Mouse (Mus musculus) spleen, postnatal 14 days (tissue): ENCODE results near the gene Prkx.

Source experiments
- DNase-seq, 2 experiments: peaks; one replicate each; pipeline ENCODE4 v3.0.0; 2021 to 2022; ENCODE audit warnings: low spot score in 2 of 2

The Prkx gene

GRCm38 (mm10) chrX:77796238-77796835 is at the start of gene Prkx:
TSS of gene Prkx (minus strand) at chrX:77796278.
- DNase-seq, result peak in 1 of 2 experiments; percentile 5

GRCm38 (mm10) chrX:77812031-77812430 is 16.0 kb upstream of the Prkx start:
- no peak for DNase-seq

GRCm38 (mm10) chrX:77810608-77811206 is 14.6 kb upstream of the Prkx start:
- peak in 1 of 2 experiments; percentile 41 for DNase-seq

- DNase-seq, result peak in 1 of 2 experiments; percentile 22
Observed at GRCm38 (mm10) chrX:77808602-77809001, 12.5 kb upstream of the Prkx start.

GRCm38 (mm10) chrX:77802293-77802692 is 6.2 kb upstream of the Prkx start:
- no peak for DNase-seq

- DNase-seq, result no peak
Observed at GRCm38 (mm10) chrX:77801543-77801942, 5.5 kb upstream of the Prkx start.

- no peak for DNase-seq
Observed at GRCm38 (mm10) chrX:77799554-77799953, 3.5 kb upstream of the Prkx start.

GRCm38 (mm10) chrX:77797801-77798200 is 1.7 kb upstream of the Prkx start:
- DNase-seq, result no peak

- DNase-seq, result no peak
Observed at GRCm38 (mm10) chrX:77796916-77797315, 838 bp upstream of the Prkx start.

GRCm38 (mm10) chrX:77795858-77796174 is 262 bp downstream of the Prkx start:
- peak; percentile 67 to 73 for DNase-seq

GRCm38 (mm10) chrX:77794962-77795857 is 868 bp downstream of the Prkx start:
- DNase-seq, result no peak

- no peak for DNase-seq
Observed at GRCm38 (mm10) chrX:77788675-77789074, 7.4 kb downstream of the Prkx start.

- DNase-seq, result no peak
Observed at GRCm38 (mm10) chrX:77786354-77786753, 9.7 kb downstream of the Prkx start.

GRCm38 (mm10) chrX:77777822-77778221 is 18.3 kb downstream of the Prkx start:
- DNase-seq, result no peak

- DNase-seq, result no peak
Observed at GRCm38 (mm10) chrX:77765153-77765552, 30.9 kb downstream of the Prkx start.

- DNase-seq, result no peak
Observed at GRCm38 (mm10) chrX:77744260-77744659, 51.8 kb downstream of the Prkx start.

- DNase-seq, result no peak
Observed at GRCm38 (mm10) chrX:77741383-77741782, 54.7 kb downstream of the Prkx start.

- DNase-seq, result no peak
Observed at GRCm38 (mm10) chrX:77733930-77734536, 62.0 kb downstream of the Prkx start.

- no peak for DNase-seq
Observed at GRCm38 (mm10) chrX:77720298-77720697, 75.8 kb downstream of the Prkx start.
